Mouse (Mus musculus) myocyte (in vitro differentiated cells): Measurements from ENCODE around the gene Defb47. TPM values are rescaled to one million over a fixed set of nuclear protein-coding genes. Genes with fewer than 3 reads are reported as not detected.

Experiments used
- H3K27me3 ChIP-seq: one replicate; pipeline ENCODE4 v1.6.1; 2011; ENCODE audit not compliant: control insufficient read depth, insufficient read depth, insufficient read length
- H3K36me3 ChIP-seq: one replicate; pipeline ENCODE4 v1.6.1; 2011; ENCODE audit not compliant: control insufficient read depth, insufficient read depth
- H3K4me2 ChIP-seq: one replicate; pipeline ENCODE4 v1.6.1; 2011; ENCODE audit warnings: low read depth, control low read depth
- H3K4me3 ChIP-seq: one replicate; pipeline ENCODE4 v1.5.1; 2011; ENCODE audit warnings: mild to moderate bottlenecking, control low read depth, moderate library complexity
- H3K79me2 ChIP-seq: one replicate; pipeline ENCODE4 v1.6.1; 2011; ENCODE audit not compliant: control insufficient read depth, insufficient read depth
- H3ac ChIP-seq: one replicate; pipeline ENCODE4 v1.6.1; 2011; ENCODE audit not compliant: control insufficient read depth, insufficient read length
- CEBPB ChIP-seq: IDR thresholded peaks from 2 replicates; pipeline ENCODE4 v1.6.1; 2011; ENCODE audit warnings: mild to moderate bottlenecking, moderate library complexity; ENCODE audit not compliant: poor library complexity, insufficient read depth, severe bottlenecking
- E2F4 ChIP-seq: IDR thresholded peaks from one replicate; pipeline ENCODE4 v1.6.1; 2011; ENCODE audit warnings: mild to moderate bottlenecking, control low read depth, moderate library complexity; ENCODE audit not compliant: insufficient read depth
- MAX ChIP-seq: IDR thresholded peaks from one replicate; pipeline ENCODE4 v1.6.1; 2011; ENCODE audit warnings: low read depth, mild to moderate bottlenecking, control low read depth
- MYOD1 ChIP-seq, 3 experiments: IDR thresholded peaks; one replicate each; pipeline ENCODE4 v1.6.1; 2011; ENCODE audit warnings: control low read depth in 2 of 3, low read depth in 2 of 3, mild to moderate bottlenecking in 2 of 3, moderate library complexity in 1 of 3; ENCODE audit not compliant: insufficient read length in 2 of 3, control insufficient read depth in 1 of 3
- MYOG ChIP-seq, 3 experiments: IDR thresholded peaks; one replicate each; pipeline ENCODE4 v1.6.1; 2011; ENCODE audit warnings: control low read depth in 2 of 3, low read depth in 2 of 3, mild to moderate bottlenecking in 2 of 3; ENCODE audit not compliant: insufficient read length in 2 of 3, control insufficient read depth in 1 of 3, insufficient read depth in 1 of 3
- POLR2A ChIP-seq: IDR thresholded peaks from one replicate; pipeline ENCODE4 v1.6.1; 2011; ENCODE audit warnings: low read depth, mild to moderate bottlenecking, control low read depth, moderate library complexity; ENCODE audit not compliant: insufficient read length
- POLR2AphosphoS2 ChIP-seq: IDR thresholded peaks from one replicate; pipeline ENCODE4 v1.6.1; 2011; ENCODE audit warnings: low read depth, control low read depth; ENCODE audit not compliant: insufficient read length
- REST ChIP-seq: IDR thresholded peaks from one replicate; pipeline ENCODE4 v1.6.1; 2011; ENCODE audit warnings: mild to moderate bottlenecking, control low read depth, moderate library complexity; ENCODE audit not compliant: insufficient read depth, insufficient read length
- SRF ChIP-seq: IDR thresholded peaks from one replicate; pipeline ENCODE4 v1.6.1; 2011; ENCODE audit warnings: low read depth; ENCODE audit not compliant: control insufficient read depth, insufficient read length
- TCF12 ChIP-seq: IDR thresholded peaks from one replicate; pipeline ENCODE4 v1.6.1; 2011; ENCODE audit warnings: mild to moderate bottlenecking, control low read depth; ENCODE audit not compliant: poor library complexity, insufficient read depth, severe bottlenecking
- TCF3 ChIP-seq: IDR thresholded peaks from one replicate; pipeline ENCODE4 v1.6.1; 2011; ENCODE audit warnings: low read depth, control low read depth; ENCODE audit not compliant: insufficient read length
- USF1 ChIP-seq: IDR thresholded peaks from one replicate; pipeline ENCODE4 v1.6.1; 2011; ENCODE audit warnings: low read depth, mild to moderate bottlenecking, control low read depth, moderate library complexity
- polyA plus RNA-seq: library from polyadenylated mRNA; unstranded; fragments of >200 nt; fragmentation: generic; extraction: Trizol; gene quantifications from one replicate; pipeline ENCODE4 v1.2.1, GENCODE M21; 2012; ENCODE audit warnings: missing spikeins

Gene Defb47
- 0.26 TPM for polyA plus RNA-seq

- H3ac ChIP-seq = no peak within 1 kb of the TSS
- H3K4me2 ChIP-seq = no peak within 1 kb of the TSS
- TF ChIP-seq TCF3 (no peak), MYOG (IDR thresholded peaks at IDR 0.05; ENCODE audit: control insufficient read depth in 1 of 3, insufficient read depth in 1 of 3, insufficient read length in 2 of 3, low read depth in 2 of 3) (no peak), E2F4 (no peak), POLR2A (no peak), TCF12 (no peak)
- H3K4me3 ChIP-seq = no peak within 1 kb of the TSS
- H3K79me2 ChIP-seq = no peaks in the 10 kb centered on the region
- H3K36me3 ChIP-seq = no peaks in the 10 kb centered on the region
- no peaks in the 10 kb centered on the region for H3K27me3 ChIP-seq
Measured at GRCm38 (mm10) chr14:62997777-62998176, at the start of gene Defb47. Defb47 (plus strand) TSS chr14:62998077.

- TF ChIP-seq MAX = no peak
- TF ChIP-seq POLR2A = no peak
- no peak for TF ChIP-seq MYOD1 (IDR thresholded peaks at IDR 0.05; ENCODE audit: control insufficient read depth in 1 of 3, insufficient read length in 2 of 3, low read depth in 2 of 3)
- no peak for TF ChIP-seq TCF3
- no peak for TF ChIP-seq SRF
- no peak for TF ChIP-seq MYOG (IDR thresholded peaks at IDR 0.05; ENCODE audit: control insufficient read depth in 1 of 3, insufficient read depth in 1 of 3, insufficient read length in 2 of 3, low read depth in 2 of 3)
- TF ChIP-seq TCF12 = no peak
- TF ChIP-seq E2F4 = no peak
- no peak for TF ChIP-seq POLR2AphosphoS2
- TF ChIP-seq CEBPB = no peak
- no peaks in the 10 kb centered on the region for H3K27me3 ChIP-seq
- no peak overlapping the region for H3K4me2 ChIP-seq
- peaks cover 28% of the 10 kb centered on the region for H3K36me3 ChIP-seq
- H3K4me3 ChIP-seq = no peak overlapping the region
- no peak overlapping the region for H3ac ChIP-seq
- no peaks in the 10 kb centered on the region for H3K79me2 ChIP-seq
Measured at GRCm38 (mm10) chr14:62956091-62956490, 41.8 kb upstream of the Defb47 start.

GRCm38 (mm10) chr14:62963632-62964031 lies 34.2 kb upstream of the Defb47 start:
- no peak overlapping the region for H3ac ChIP-seq
- peaks cover 4% of the 10 kb centered on the region for H3K36me3 ChIP-seq
- H3K27me3 ChIP-seq = no peaks in the 10 kb centered on the region
- no peaks in the 10 kb centered on the region for H3K79me2 ChIP-seq
- no peak overlapping the region for H3K4me2 ChIP-seq
- TF ChIP-seq USF1 (no peak), TCF12 (no peak), CEBPB (no peak), MAX (no peak), SRF (no peak), E2F4 (no peak), MYOD1 (IDR thresholded peaks at IDR 0.05; ENCODE audit: control insufficient read depth in 1 of 3, insufficient read length in 2 of 3, low read depth in 2 of 3) (no peak), POLR2AphosphoS2 (no peak)
- H3K4me3 ChIP-seq = no peak overlapping the region

GRCm38 (mm10) chr14:62965342-62965741 lies 32.5 kb upstream of the Defb47 start:
- no peak overlapping the region for H3ac ChIP-seq
- no peaks in the 10 kb centered on the region for H3K27me3 ChIP-seq
- no peak overlapping the region for H3K4me3 ChIP-seq
- no peaks in the 10 kb centered on the region for H3K79me2 ChIP-seq
- no peak overlapping the region for H3K4me2 ChIP-seq
- no peak for TF ChIP-seq POLR2A
- TF ChIP-seq USF1 = no peak
- H3K36me3 ChIP-seq = no peaks in the 10 kb centered on the region

- H3ac ChIP-seq = no peak overlapping the region
- no peaks in the 10 kb centered on the region for H3K79me2 ChIP-seq
- H3K36me3 ChIP-seq = no peaks in the 10 kb centered on the region
- no peak overlapping the region for H3K4me2 ChIP-seq
- H3K4me3 ChIP-seq = no peak overlapping the region
- TF ChIP-seq POLR2A (no peak), E2F4 (no peak), MYOG (IDR thresholded peaks at IDR 0.05; ENCODE audit: control insufficient read depth in 1 of 3, insufficient read depth in 1 of 3, insufficient read length in 2 of 3, low read depth in 2 of 3) (no peak), CEBPB (no peak), SRF (no peak), TCF3 (no peak), TCF12 (no peak), MYOD1 (IDR thresholded peaks at IDR 0.05; ENCODE audit: control insufficient read depth in 1 of 3, insufficient read length in 2 of 3, low read depth in 2 of 3) (no peak), MAX (no peak), USF1 (no peak), POLR2AphosphoS2 (no peak), REST (no peak)
- H3K27me3 ChIP-seq = no peaks in the 10 kb centered on the region
Measured at GRCm38 (mm10) chr14:62965811-62966520, 31.9 kb upstream of the Defb47 start.
